Mouse (Mus musculus) cerebellum, adult (tissue): ENCODE data around the gene Irf2.
"Not testable (repeated sequence)": the region's sequence is repeated elsewhere in the genome, so short reads cannot be mapped to it uniquely, and the experiment has no call there.

Source experiments
- ATAC-seq: cut with Nextera tagmentation; 2 replicates; pipeline ENCODE4 v1.9.2; 2017; ENCODE audit warnings: mild to moderate bottlenecking, moderate library complexity, mixed read lengths; ENCODE audit not compliant: insufficient number of reproducible peaks, low FRiP score, low TSS enrichment

The Irf2 gene

DNA sequence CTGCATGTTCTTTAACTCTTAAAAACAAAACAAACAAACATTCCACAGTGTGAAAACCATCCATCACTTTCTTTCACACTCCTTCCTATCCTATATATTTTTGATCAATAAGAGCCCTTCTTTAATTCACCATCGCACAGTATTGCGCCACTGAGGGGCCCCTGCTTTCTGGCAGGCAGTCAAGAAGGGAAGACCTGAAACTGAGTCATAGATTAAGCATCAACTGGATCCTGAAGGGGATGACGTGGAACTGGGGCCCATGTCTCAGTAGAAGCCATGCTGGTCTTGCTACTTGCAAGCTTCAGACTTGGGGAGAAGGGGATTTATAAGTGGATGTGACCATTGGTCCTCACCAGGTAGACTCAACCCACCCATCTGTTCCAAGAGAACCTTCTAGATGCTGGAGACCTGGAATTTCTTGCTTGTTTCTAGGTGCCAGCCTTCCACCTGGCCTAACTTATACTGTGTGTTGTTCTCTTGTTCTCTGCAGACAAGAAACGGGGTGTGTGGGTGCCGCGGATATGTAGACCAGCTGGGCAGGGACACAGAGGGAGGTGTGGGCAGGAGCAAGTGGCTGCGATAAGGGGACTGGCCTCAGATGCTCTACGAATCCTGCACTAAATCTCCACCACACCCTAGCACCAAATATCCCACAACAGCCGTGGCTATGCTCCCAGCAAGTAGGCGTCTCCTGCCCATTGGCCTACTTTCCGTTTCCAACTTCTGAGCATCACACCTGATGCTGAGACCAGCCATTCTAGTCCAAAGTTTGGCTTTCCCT is 18.3 kb upstream of the Irf2 start:
- ATAC-seq: no peak

GRCm38 (mm10) chr8:46722536-46722935 is 17.0 kb upstream of the Irf2 start:
- ATAC-seq: no peak

GRCm38 (mm10) chr8:46726383-46726782 is 13.1 kb upstream of the Irf2 start:
- ATAC-seq: no peak

DNA sequence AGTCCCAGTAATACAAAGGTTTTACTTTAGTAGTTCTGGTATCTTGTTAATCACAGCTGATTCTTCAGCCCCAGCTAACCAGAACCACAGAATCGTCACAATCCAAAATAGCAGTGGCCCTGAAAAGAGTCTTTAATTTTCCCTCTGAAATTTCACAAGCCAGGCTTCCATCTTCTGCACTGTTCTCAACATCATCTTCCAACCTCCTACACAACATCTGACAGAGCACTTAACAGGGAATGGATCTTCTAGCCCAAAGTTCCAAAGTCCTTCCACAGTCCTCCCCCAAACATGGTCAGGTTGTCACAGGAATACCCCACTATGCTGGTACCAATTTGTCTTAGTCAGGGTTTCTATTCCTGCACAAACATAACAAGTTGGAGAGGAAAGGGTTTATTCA is 9.9 kb upstream of the Irf2 start:
- ATAC-seq: not testable (repeated sequence)

DNA sequence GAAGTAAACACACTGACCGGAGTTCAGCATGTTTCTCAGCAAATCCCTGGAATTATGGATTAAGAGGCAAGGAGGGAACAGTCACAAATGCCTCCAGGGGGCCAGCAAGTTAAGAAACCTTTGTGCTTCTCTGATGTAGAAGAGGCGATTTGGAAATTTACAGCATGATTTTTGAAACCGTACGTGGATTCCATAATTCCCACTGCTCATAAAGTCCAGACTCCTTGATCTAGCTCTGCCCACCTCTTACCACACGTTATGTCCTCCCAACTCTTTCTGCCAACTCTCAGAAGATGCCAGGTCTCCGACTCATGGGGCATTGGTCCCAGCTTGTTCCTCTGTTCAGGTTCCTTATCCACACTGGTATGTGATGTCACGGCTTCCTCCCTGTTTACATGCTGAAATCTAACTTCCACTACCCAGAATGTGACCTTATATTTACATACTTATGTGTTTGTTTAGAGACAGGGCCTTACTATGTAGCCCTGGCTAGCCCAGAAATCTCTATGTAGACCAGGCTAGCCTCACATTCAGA is 7.1 kb upstream of the Irf2 start:
- no peak for ATAC-seq

GRCm38 (mm10) chr8:46733603-46734002 is 5.9 kb upstream of the Irf2 start:
- no peak for ATAC-seq

DNA sequence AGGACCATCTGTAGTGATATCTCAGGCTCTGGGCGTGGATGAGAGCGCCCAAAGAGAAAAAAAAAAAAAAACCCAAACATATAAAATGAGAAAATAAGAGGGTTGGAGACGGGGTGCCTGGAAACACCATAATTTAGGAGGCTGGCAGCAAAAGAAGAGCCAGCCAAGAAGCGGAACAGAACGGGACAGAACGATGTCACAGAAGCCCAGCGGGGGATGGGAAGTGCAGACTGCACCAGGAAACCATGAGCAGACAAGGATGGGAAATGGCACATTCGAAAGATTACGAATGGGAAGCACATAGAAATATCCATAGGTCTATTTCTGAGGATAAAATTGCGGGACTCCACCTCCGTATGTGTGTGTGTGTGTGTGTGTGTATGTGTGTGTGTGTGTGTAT is 4.0 kb upstream of the Irf2 start:
- ATAC-seq: no peak

DNA sequence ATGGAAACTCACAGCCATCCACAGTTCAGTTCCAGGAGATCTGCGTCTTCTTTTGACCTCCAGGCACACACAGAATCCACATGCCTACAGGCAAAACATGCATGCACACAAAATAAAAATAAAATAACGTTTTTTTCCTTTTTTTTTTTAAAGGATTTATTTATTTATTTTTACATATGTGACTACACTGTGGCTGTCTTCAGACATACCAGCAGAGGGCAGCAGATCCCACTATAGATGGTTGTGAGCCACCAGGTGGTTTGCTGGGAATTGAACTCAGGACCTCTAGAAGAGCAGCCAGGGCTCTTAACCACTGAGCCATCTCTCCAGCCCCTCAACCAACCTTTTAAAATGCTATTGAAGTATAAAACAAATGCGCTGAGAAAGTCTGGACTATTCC is 3.3 kb upstream of the Irf2 start:
- ATAC-seq: no peak

GRCm38 (mm10) chr8:46737421-46737820 is 2.1 kb upstream of the Irf2 start:
- no peak for ATAC-seq

DNA sequence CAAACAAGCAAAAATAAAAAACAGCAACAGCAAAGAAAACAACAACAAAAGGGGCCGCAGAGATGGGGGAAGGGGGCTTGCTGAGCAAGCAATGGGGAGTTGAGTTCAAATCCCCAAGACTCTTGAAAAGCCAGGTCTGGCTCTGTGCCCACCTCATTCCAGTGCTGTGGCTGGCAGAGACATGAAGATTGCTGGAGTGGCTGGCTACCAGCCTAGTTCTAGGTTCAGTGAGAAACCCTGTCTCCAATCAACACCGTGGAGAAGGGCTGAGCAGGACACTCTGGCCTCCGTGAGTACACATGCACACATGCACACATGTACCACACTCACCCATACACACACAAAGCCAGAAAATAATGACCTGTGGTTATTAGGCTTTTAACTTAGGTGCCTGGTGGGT is 1.6 kb upstream of the Irf2 start:
- no peak for ATAC-seq

GRCm38 (mm10) chr8:46738601-46739000 is 931 bp upstream of the Irf2 start:
- no peak for ATAC-seq

GRCm38 (mm10) chr8:46739956-46740512 is 502 bp downstream of the Irf2 start:
- peak; percentile 3; the same call in 1 of the 2 replicates for ATAC-seq

DNA sequence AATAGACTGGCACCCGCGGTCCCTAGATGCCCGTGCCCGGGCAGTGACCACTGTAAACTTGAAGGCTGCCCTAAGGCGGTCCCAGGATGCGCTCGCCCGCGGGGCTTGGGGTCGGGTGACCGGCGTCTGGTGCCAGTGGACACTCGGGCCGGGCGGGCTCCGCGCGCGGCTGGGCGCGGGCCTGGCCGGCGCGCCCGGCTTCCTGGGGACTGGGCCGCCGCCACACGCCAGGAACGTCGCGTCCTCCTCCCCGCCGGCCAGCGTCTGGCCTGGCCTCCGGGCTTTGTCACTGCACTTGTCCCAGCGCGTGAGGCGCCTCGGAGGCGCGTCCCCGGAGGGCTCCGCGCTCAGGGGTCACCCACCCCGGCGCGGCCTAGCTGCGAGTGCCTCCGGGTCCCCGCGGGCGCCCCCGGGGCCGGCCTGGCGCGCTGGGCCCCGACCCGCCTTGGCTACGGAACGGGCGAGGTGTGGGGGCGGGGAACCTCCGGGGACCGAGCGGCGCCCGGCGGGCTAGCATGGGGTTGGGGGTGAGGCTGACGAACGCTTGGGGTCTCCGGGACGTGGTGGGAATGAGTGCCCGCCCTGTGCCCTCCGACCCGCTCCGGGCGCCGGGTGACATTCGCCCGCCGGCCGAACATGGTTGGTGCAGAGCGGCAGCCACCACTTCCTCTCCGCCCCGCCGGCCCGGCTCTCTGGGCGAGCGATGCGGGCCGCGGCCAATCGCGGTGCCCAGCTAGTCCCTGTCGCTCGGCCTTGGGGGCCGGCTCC is 1.2 kb downstream of the Irf2 start:
- ATAC-seq: peak; percentile 51

- ATAC-seq: peak; percentile 37
Measured at GRCm38 (mm10) chr8:46741281-46741791, 1.8 kb downstream of the Irf2 start.

- no peak for ATAC-seq
Measured at GRCm38 (mm10) chr8:46741991-46742690, 2.6 kb downstream of the Irf2 start.

GRCm38 (mm10) chr8:46742691-46743082 is 3.2 kb downstream of the Irf2 start:
- no peak for ATAC-seq

DNA sequence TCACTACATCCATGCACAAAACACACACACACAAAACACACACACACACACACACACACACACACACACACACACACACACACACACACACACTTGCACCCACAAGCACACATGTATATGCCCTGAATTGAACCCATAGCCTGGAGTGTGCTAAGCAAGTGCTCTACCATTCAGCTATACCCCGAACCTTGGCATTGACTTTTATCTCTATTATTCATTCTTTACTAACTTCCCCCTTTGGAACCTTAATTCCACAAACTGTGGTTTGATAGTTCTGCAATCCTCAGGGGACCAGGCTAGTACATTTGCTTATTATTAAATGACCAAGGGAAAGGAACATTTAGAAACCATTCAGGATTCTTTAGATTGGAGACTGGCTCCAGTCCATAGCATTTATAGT is 5.9 kb downstream of the Irf2 start:
- ATAC-seq: no peak

- ATAC-seq: no peak
Measured at GRCm38 (mm10) chr8:46747311-46747980, 7.9 kb downstream of the Irf2 start.

- ATAC-seq: 0 out of 2 replicates have a peak, but pooled peaks have one; percentile 47
Measured at GRCm38 (mm10) chr8:46750000-46750399, 10.5 kb downstream of the Irf2 start.

GRCm38 (mm10) chr8:46750566-46750965 is 11.0 kb downstream of the Irf2 start:
- ATAC-seq: no peak
